Comparison of ENCODE assay signal across 12 mouse cellular contexts in genomic region chr1:130826448-130826847, GRCm38 (mm10). TPM values are rescaled to one million over a fixed set of nuclear protein-coding genes. Genes with fewer than 3 reads are reported as not detected.
"Had no signal": no experiment of that assay in that cellular context is flagged by ENCODE, and none has a peak within 500 bp of the region (broad histone marks: within the 10 kb centered on the region; RNA-seq: fewer than 3 reads in every experiment).

Gene Pigr (plus strand): TSS chr1:130826684.

- H3K4me2 ChIP-seq: kidney, embryonic 15.5 days; limb, embryonic 13.5 days; liver, embryonic 11.5 days; midbrain, embryonic 13.5 days had no signal

- H3K9ac ChIP-seq: kidney, embryonic 15.5 days; limb, embryonic 13.5 days; midbrain, embryonic 13.5 days had no signal

- H3K4me3 ChIP-seq: kidney, embryonic 15.5 days; layer of hippocampus, adult 2 months; limb, embryonic 13.5 days; midbrain, embryonic 13.5 days had no signal

- H3K36me3 ChIP-seq: kidney, embryonic 15.5 days; limb, embryonic 13.5 days; midbrain, embryonic 13.5 days had no signal

- H3K9me3 ChIP-seq: kidney, embryonic 15.5 days; limb, embryonic 13.5 days; midbrain, embryonic 13.5 days had no signal

- H3K27ac ChIP-seq: kidney, embryonic 15.5 days; layer of hippocampus, adult 2 months; limb, embryonic 13.5 days; midbrain, embryonic 13.5 days had no signal

- DNase-seq: kidney, postnatal 25 days; left cerebral cortex, postnatal 4 days; right cerebral cortex, postnatal 14 days had no signal

- H3K4me1 ChIP-seq: limb, embryonic 13.5 days; midbrain, embryonic 13.5 days had no signal

- H3K27me3 ChIP-seq: kidney, embryonic 15.5 days; limb, embryonic 13.5 days; midbrain, embryonic 13.5 days had no signal

- ATAC-seq: hindbrain, embryonic 16.5 days; midbrain, embryonic 13.5 days had no signal

RNA-seq across cellular contexts. Expression of gene Pigr, which starts in this region (rescaled TPM):
- total RNA-seq: layer of hippocampus, adult 2 months; layer of hippocampus, postnatal 10 days; left cerebral cortex, postnatal 4 days; midbrain, postnatal 0 days had no signal
- polyA plus RNA-seq: hindbrain, embryonic 16.5 days; limb, embryonic 13.5 days; midbrain, embryonic 13.5 days; midbrain, postnatal 0 days; neural tube, embryonic 14.5 days had no signal
